ENCODE assay signal across 14 mouse cellular contexts in genomic region chr3:85664591-85665171, GRCm38 (mm10).
A peak's percentile ranks its signal among the peaks of the same experiment; 100 is the strongest.
DNase-seq lines count a peak whose midpoint lies in the region; ATAC-seq and TF ChIP-seq lines count a peak whose summit lies in the region.
"Had no signal": no experiment of that assay in that cellular context is flagged by ENCODE, and none has a peak within 500 bp of the region (broad histone marks: within the 10 kb centered on the region; RNA-seq: fewer than 3 reads in every experiment).

No protein-coding gene starts in this region.

- peak overlapping the region; percentile 84 for H3K27ac ChIP-seq in cortical plate, adult 2 months (ENCODE audit: insufficient read depth, low read length)
- H3K27ac ChIP-seq: embryonic facial prominence, embryonic 12.5 days had no signal

- H3K4me1 ChIP-seq in cortical plate, adult 2 months (ENCODE audit: control insufficient read depth, insufficient read depth, low read length) = peaks cover 20% of the 10 kb centered on the region

- no peak for TF ChIP-seq POLR2A in cortical plate, adult 2 months (IDR thresholded peaks at IDR 0.05; ENCODE audit: extremely low read depth, insufficient read depth, low read length)

- ATAC-seq in frontal cortex, adult (ENCODE audit: low TSS enrichment) = peak; percentile 50
- ATAC-seq: forebrain, embryonic 14.5 days; hindbrain, embryonic 16.5 days had no signal

- no peak overlapping the region for H3K4me3 ChIP-seq in cortical plate, adult 2 months (ENCODE audit: insufficient read depth, low read length)
- H3K4me3 ChIP-seq: embryonic facial prominence, embryonic 12.5 days; megakaryocyte, embryonic 14.5 days had no signal

- DNase-seq in frontal cortex, postnatal 25 days (ENCODE audit: low spot score in 2 of 2) = no peak
- peak; percentile 52 for DNase-seq in cerebellum, adult 11 months
- DNase-seq in left cerebral cortex, postnatal 14 days (ENCODE audit: low spot score in 2 of 2) = peak; percentile 72 to 92
- no peak for DNase-seq in urinary bladder, postnatal 4 days (ENCODE audit: low spot score in 2 of 2)
- no peak for DNase-seq in thymus, postnatal 4 days
- no peak for DNase-seq in heart, postnatal 10 days
- DNase-seq: lung, adult 18-20 months; retina, postnatal 1 day had no signal

- no peak for TF ChIP-seq CTCF in cortical plate, adult 2 months (IDR thresholded peaks at IDR 0.05; ENCODE audit: extremely low read depth, insufficient read depth, low read length)

- intact Hi-C loops in left cerebral cortex, postnatal 14 days (cut with DNase I) = loop anchor here (5.0 to 10.0 kb wide), 2 partner anchors 72 to 350 kb away; no protein-coding TSS in a partner anchor
- intact Hi-C loops in heart, postnatal 10 days (cut with DNase I) = no loop called here

Comparison
In these comparisons a context has a peak if more than half of its experiments do, and no peak if none do; other contexts are left out.
1. DNase-seq: peak in cerebellum, adult 11 months (single experiment) and left cerebral cortex, postnatal 14 days (2 of 2); none in frontal cortex, postnatal 25 days (0 of 2), urinary bladder, postnatal 4 days (0 of 2), thymus, postnatal 4 days (single experiment) and heart, postnatal 10 days (0 of 2).